Mouse (Mus musculus) lung, embryonic 14.5 days (tissue): ENCODE measurements around the gene Lrpap1. TPM values are rescaled to one million over a fixed set of nuclear protein-coding genes. Genes with fewer than 3 reads are reported as not detected.

ENCODE experiments used
- ATAC-seq: fragments of 200-750 bp; cut with Nextera tagmentation; 2 replicates; pipeline ENCODE4 v1.8.0; 2017; ENCODE audit warnings: mild to moderate bottlenecking, moderate TSS enrichment, moderate library complexity; ENCODE audit not compliant: insufficient read depth
- DNase-seq: peaks from one replicate; pipeline ENCODE4 v3.0.0-alpha.2; 2015
- H3K27ac ChIP-seq: fragments of 300-500 bp; sonication (generic); 2 replicates; pipeline ENCODE4 v1.5.1; 2014; ENCODE audit warnings: low read depth, mild to moderate bottlenecking, moderate library complexity
- H3K27me3 ChIP-seq: fragments of 300-500 bp; sonication (generic); 2 replicates; pipeline ENCODE4 v1.6.1; 2014; ENCODE audit warnings: low read length, control low read depth; ENCODE audit not compliant: insufficient read depth
- H3K36me3 ChIP-seq: fragments of 300-500 bp; sonication (generic); 2 replicates; pipeline ENCODE4 v1.6.1; 2014; ENCODE audit warnings: control low read depth; ENCODE audit not compliant: insufficient read depth
- H3K4me1 ChIP-seq: fragments of 300-500 bp; sonication (generic); 2 replicates; pipeline ENCODE4 v1.6.1; 2014; ENCODE audit warnings: antibody characterized with exemption, control low read depth; ENCODE audit not compliant: insufficient read depth
- H3K4me2 ChIP-seq: fragments of 300-500 bp; sonication (generic); 2 replicates; pipeline ENCODE4 v1.6.1; 2014; ENCODE audit warnings: mild to moderate bottlenecking
- H3K4me3 ChIP-seq: fragments of 300-500 bp; sonication (generic); 2 replicates; pipeline ENCODE4 v1.5.1; 2014; ENCODE audit warnings: low read depth, low read length
- H3K9ac ChIP-seq: fragments of 300-500 bp; sonication (generic); 2 replicates; pipeline ENCODE4 v1.6.1; 2014
- H3K9me3 ChIP-seq: fragments of 300-500 bp; sonication (generic); 2 replicates; pipeline ENCODE4 v1.6.1; 2016; ENCODE audit warnings: low read depth, low read length, control low read depth
- CTCF ChIP-seq: IDR thresholded peaks from 2 replicates; pipeline ENCODE4 v1.5.1; 2016; ENCODE audit warnings: antibody characterized with exemption, low read depth
- WGBS: fragments of 180-500 bp; shearing (Covaris S2); extraction: QIAGEN DNeasy Blood & Tissue Kit; methylation state at CpG from one replicate; pipeline ENCODE4 v1.1.7; 2014; 5-methylcytosine and 5-hydroxymethylcytosine counted together
- polyA plus RNA-seq: library from polyadenylated mRNA; unstranded; fragments of >200 nt; fragmentation: Nextera tagmentation; extraction: Ambion mirVana; gene quantifications from 2 replicates; pipeline ENCODE4 v1.2.1, GENCODE M21; 2014

The Lrpap1 gene
- polyA plus RNA-seq, 1 experiment from 2014 or later = 120 TPM

DNA sequence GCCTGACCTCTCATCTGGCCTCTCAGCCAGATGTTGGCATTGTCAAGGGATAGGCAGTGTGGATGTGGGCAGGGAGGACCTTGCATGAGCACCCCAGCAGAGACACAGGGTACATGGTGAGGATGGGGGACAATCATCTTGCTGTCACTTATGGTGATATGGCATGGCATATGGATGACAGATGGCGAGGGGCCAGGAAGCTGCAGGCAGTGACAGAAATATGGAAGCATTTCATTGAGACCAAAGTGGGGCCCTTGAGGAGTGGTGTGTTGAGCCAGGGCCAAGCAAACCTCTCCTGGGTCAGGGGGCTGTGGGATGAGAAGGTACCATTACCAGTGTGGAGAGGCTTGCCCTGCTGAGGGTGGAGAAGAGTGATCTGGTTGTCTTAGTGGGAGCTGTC lies 29.2 kb downstream of the Lrpap1 start:
- ATAC-seq (no peak), DNase-seq (no peak)
- H3K4me3 ChIP-seq = no peak overlapping the region
- H3K9me3 ChIP-seq = no peaks in the 10 kb centered on the region
- no peak for TF ChIP-seq CTCF
- no peak overlapping the region for H3K27ac ChIP-seq
- 95% methylated on average over 1 of the region's 1 CpGs for WGBS
- H3K4me1 ChIP-seq = no peaks in the 10 kb centered on the region
- H3K4me2 ChIP-seq = no peak overlapping the region
- H3K9ac ChIP-seq = no peak overlapping the region
- H3K36me3 ChIP-seq = no peaks in the 10 kb centered on the region
- peaks cover 5% of the 10 kb centered on the region; the same call in 1 of the 2 replicates for H3K27me3 ChIP-seq

DNA sequence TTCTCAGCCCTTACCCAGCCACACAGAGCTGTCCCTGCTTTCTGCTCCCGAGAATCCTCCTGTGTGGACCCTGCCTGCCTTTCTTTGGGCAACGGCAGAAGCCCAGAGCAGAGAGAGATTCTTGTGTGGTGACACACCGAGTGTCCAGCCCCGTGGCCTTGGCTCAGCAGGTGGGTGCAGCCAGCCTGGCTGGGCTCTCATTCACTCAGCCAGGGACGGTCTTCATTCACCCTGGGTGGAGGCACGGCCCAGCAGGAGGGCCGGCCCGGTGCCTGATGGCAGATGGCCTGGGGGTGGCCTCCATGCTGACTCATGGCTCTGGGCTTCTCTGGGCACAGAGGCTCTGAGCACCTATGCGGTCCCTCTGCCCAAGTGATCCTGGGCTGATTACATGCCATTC lies 31.6 kb downstream of the Lrpap1 start:
- Histone ChIP-seq H3K36me3 (no peaks in the 10 kb centered on the region), H3K4me3 (no peak overlapping the region), H3K27ac (no peak overlapping the region), H3K27me3 (peaks cover 3% of the 10 kb centered on the region; the same call in 1 of the 2 replicates), H3K9ac (no peak overlapping the region), H3K4me1 (no peaks in the 10 kb centered on the region), H3K9me3 (no peaks in the 10 kb centered on the region), H3K4me2 (no peak overlapping the region)
- DNase-seq (no peak), ATAC-seq (no peak)
- no peak for TF ChIP-seq CTCF
- WGBS = 62% methylated on average over 9 of the region's 9 CpGs

DNA sequence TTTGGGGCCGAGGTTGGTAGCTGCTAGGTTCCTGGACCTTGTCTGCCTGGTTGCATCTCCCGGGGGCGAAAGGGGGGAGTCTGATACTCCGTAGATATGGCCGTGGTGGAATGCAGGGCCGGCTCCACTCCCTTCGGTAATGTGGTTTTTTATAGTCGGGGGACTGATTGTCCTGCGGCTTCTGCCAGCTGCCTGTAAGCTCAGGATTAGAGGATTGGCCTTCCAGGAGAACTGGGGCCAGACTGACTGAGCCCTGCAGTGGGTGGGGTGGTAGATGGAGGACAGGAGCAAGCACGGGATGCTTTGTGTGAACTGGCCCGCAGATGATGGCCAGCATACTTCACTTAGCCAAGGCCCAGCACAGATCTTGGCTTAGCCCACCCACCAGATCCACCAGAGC lies 32.3 kb downstream of the Lrpap1 start:
- 79% methylated on average over 11 of the region's 11 CpGs for WGBS
- Histone ChIP-seq H3K27ac (no peak overlapping the region), H3K4me3 (no peak overlapping the region), H3K9ac (no peak overlapping the region), H3K36me3 (no peaks in the 10 kb centered on the region), H3K27me3 (no peaks in the 10 kb centered on the region), H3K4me2 (no peak overlapping the region), H3K4me1 (no peaks in the 10 kb centered on the region), H3K9me3 (no peaks in the 10 kb centered on the region)
- ATAC-seq = no peak
- no peak for TF ChIP-seq CTCF
- DNase-seq = no peak

DNA sequence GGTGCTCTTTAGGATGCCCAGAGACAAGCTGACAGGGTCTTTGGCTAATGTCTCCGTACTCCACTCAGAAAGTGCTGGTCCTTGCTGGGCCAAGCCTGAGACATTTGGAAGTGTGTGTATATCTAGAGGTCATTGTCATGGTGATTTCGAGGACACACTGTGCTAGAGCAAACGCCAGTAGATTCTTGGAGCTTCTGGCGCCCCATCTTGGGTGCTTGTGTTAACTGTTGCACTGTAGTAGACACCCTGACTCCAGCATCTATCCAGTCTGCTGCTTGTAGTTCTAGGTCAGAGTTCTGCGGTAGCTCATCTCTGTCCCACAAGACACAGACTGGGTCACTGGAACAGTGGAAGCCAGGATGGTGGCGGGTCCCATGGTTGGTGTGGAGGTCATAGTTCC lies 33.7 kb downstream of the Lrpap1 start:
- Histone ChIP-seq H3K9me3 (no peaks in the 10 kb centered on the region), H3K27me3 (no peaks in the 10 kb centered on the region), H3K4me1 (no peaks in the 10 kb centered on the region), H3K4me3 (no peak overlapping the region), H3K36me3 (no peaks in the 10 kb centered on the region), H3K27ac (no peak overlapping the region), H3K4me2 (no peak overlapping the region), H3K9ac (no peak overlapping the region)
- ATAC-seq (no peak), DNase-seq (no peak)
- WGBS = 83% methylated on average over 6 of the region's 6 CpGs
- no peak for TF ChIP-seq CTCF

DNA sequence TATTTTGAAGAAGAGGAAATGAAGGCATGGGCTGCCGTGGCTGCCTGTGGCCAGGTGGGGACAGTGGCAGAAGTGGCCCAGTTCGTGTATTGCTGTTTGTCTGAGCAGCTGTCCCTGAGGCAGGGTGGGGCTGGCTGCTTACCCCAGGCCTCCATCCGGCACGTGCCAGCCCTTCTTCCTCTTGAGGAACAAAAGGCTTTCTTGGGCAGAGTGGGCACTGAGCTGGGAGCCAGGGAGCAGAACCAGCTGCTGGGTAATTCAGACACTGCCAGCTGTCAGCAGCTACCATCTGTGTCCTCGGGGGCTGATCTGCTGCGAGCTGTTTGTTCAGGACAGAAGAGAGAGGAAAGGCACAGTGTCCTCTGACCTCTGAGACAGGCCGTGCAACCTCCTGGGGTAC lies 34.6 kb downstream of the Lrpap1 start:
- DNase-seq (no peak), ATAC-seq (no peak)
- no peaks in the 10 kb centered on the region for H3K4me1 ChIP-seq
- 50% methylated on average over 7 of the region's 7 CpGs for WGBS
- no peak overlapping the region for H3K4me3 ChIP-seq
- TF ChIP-seq CTCF = no peak
- H3K27me3 ChIP-seq = no peaks in the 10 kb centered on the region
- H3K9ac ChIP-seq = no peak overlapping the region
- no peaks in the 10 kb centered on the region for H3K9me3 ChIP-seq
- no peaks in the 10 kb centered on the region for H3K36me3 ChIP-seq
- no peak overlapping the region for H3K4me2 ChIP-seq
- H3K27ac ChIP-seq = no peak overlapping the region

DNA sequence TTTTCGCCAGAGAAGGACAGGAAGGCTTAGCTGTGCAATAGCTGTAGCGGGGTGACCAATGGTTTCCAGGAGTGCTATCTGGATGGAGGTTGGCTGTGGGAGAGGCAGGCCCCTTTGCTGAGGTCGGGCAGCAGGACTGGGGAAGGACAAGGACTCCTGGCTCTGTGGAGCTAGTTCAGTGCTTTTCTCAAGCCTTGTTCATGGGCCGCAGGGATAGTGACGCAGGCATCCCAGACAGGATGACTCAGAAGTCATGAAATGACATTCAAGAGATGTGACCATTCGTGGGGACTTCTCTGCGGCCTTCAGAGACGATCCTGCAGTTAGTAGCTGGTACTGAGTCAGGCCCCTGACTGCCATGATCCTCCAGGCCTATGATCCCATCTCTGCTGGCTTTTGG lies 35.3 kb downstream of the Lrpap1 start:
- no peak for TF ChIP-seq CTCF
- Histone ChIP-seq H3K4me1 (no peaks in the 10 kb centered on the region), H3K9ac (no peak overlapping the region), H3K27me3 (no peaks in the 10 kb centered on the region), H3K9me3 (no peaks in the 10 kb centered on the region), H3K36me3 (no peaks in the 10 kb centered on the region), H3K4me2 (no peak overlapping the region), H3K27ac (no peak overlapping the region), H3K4me3 (no peak overlapping the region)
- no peak for ATAC-seq
- WGBS = 79% methylated on average over 8 of the region's 8 CpGs
- no peak for DNase-seq

DNA sequence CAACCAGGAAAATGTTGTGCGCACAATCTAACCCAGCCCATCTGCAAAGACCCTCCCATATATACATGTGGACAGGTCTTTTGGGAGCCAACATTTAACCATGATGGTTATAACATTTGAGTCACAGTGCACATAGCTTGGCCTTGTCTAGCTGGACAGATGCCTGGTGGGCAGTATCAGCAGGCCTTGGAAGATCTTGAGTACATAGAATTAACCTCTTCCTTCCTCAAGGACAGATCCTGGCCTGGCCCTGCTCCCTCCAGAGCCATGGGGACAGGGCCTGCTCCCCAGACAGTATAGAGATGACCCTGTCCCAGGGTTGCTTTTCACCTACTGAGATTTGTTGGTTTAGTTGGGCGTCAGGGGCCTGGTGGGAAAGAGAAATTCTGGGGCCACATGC lies 35.7 kb downstream of the Lrpap1 start:
- TF ChIP-seq CTCF = no peak
- ATAC-seq (no peak), DNase-seq (no peak)
- H3K4me3 ChIP-seq = no peak overlapping the region
- WGBS = 71% methylated on average over 2 of the region's 2 CpGs
- no peaks in the 10 kb centered on the region for H3K9me3 ChIP-seq
- H3K36me3 ChIP-seq = no peaks in the 10 kb centered on the region
- no peaks in the 10 kb centered on the region for H3K27me3 ChIP-seq
- H3K4me1 ChIP-seq = no peaks in the 10 kb centered on the region
- H3K9ac ChIP-seq = no peak overlapping the region
- H3K27ac ChIP-seq = no peak overlapping the region
- no peak overlapping the region for H3K4me2 ChIP-seq

DNA sequence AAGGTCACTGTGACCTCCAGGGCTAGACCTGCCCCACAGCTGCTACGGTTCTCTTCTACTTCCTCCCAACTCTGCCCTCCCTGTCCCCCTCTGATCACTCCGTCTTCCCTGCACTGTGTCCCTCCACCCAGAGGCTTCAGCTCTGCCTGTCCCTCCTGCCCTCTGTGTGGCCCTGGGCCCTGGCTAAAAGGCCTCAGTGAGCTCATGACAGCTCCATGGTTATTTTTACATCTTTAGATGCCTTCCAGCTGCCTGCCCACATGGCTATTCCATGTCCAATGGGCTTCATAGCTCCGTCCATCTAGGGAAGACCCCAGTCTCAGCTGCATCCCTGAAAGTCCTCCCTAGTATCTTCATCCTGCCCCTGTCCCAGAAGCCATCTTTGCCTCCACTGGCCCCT lies 45.5 kb downstream of the Lrpap1 start:
- Histone ChIP-seq H3K27me3 (peaks cover 27% of the 10 kb centered on the region), H3K36me3 (no peaks in the 10 kb centered on the region), H3K4me1 (peaks cover 4% of the 10 kb centered on the region; the same call in 1 of the 2 replicates), H3K4me2 (no peak overlapping the region), H3K9ac (no peak overlapping the region), H3K27ac (no peak overlapping the region), H3K9me3 (no peaks in the 10 kb centered on the region), H3K4me3 (no peak overlapping the region)
- no peak for TF ChIP-seq CTCF
- DNase-seq = no peak
- 53% methylated on average over 3 of the region's 3 CpGs for WGBS
- no peak for ATAC-seq
